Mouse (Mus musculus) megakaryocyte, embryonic 14.5 days (primary cell): ENCODE measurements around the gene Cd46.

Source experiments
- FLI1 ChIP-seq: IDR thresholded peaks from 2 replicates; pipeline ENCODE4 v1.6.1; 2012; ENCODE audit warnings: low read length, inconsistent platforms, mixed read lengths
- GATA1 ChIP-seq: IDR thresholded peaks from 3 replicates; pipeline ENCODE4 v1.6.1; 2012; ENCODE audit warnings: mixed read lengths, low read length, inconsistent platforms, borderline replicate concordance

DNA sequence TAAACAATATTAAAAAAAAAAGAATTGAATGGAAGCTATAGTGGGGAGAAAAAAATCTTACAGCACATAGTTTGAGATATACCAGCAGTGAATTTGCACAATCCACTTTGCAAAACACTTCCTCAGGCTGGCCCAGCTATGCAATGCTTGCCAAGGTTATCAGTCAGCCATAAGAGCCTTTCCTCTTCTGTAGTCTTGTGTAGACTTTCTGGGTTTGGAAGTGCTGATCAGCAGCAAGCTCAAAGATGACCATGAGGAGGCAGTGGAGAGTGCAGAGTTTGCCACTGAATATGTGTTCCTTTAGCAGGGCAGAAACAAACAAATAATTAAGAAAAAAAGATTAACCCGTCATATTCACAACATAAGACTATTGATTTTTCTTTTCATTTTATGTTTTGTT lies 103.0 kb downstream of the Cd46 start:
- TF ChIP-seq GATA1 (no peak), FLI1 (no peak)
